Mouse (Mus musculus) CH12.LX (cell line): ENCODE measurements at regions not wholly inside any gene's neighbourhood (a gene's known extent, or its start where the extent isn't known, plus 50 kb on each side); places are given as distances from the start of the nearest gene placed in this dataset.

Experiments used
- DNase-seq: peaks from one replicate; pipeline ENCODE4 v3.0.0-alpha.2; 2013; ENCODE audit errors: extremely low read depth
- H3K27ac ChIP-seq: 2 replicates; pipeline ENCODE4 v1.5.1; 2012; ENCODE audit warnings: low read depth, mild to moderate bottlenecking, control low read depth, moderate library complexity; ENCODE audit not compliant: insufficient read depth
- H3K27me3 ChIP-seq: replicated peaks from 2 replicates; pipeline ENCODE3; 2012; ENCODE audit warnings: inconsistent platforms
- H3K36me3 ChIP-seq, 2 experiments: replicated peaks in 1 of 2; 2 replicates each; pipeline versions ENCODE3 to v1.6.1; 2012; ENCODE audit warnings: inconsistent platforms in 1 of 2, low read length in 1 of 2, mild to moderate bottlenecking in 1 of 2, mixed read lengths in 1 of 2, moderate library complexity in 1 of 2; ENCODE audit not compliant: control insufficient read depth in 1 of 2, insufficient read depth in 1 of 2
- H3K4me1 ChIP-seq, 2 experiments: 2 replicates each; pipeline ENCODE4 v1.6.1; 2012; ENCODE audit warnings: inconsistent platforms in 1 of 2, moderate library complexity in 1 of 2; ENCODE audit not compliant: insufficient read depth in 2 of 2, control insufficient read depth in 1 of 2
- H3K4me2 ChIP-seq: 2 replicates; pipeline ENCODE4 v1.6.1; 2012; ENCODE audit warnings: low read depth, mild to moderate bottlenecking, control low read depth; ENCODE audit not compliant: poor library complexity, insufficient read depth, severe bottlenecking
- H3K4me3 ChIP-seq, 3 experiments: fragments of 150-350 bp in 1 of 3; sonication (generic) in 1 of 3; replicated peaks in 1 of 3; 2 replicates each; pipeline versions ENCODE3 to v1.5.1; 2011 to 2012; ENCODE audit warnings: low read depth in 2 of 3, low read length in 2 of 3, mild to moderate bottlenecking in 2 of 3, moderate library complexity in 2 of 3, control low read depth in 1 of 3, improper control_type of control experiment in 1 of 3, inconsistent platforms in 1 of 3, mixed read lengths in 1 of 3; ENCODE audit not compliant: poor library complexity in 1 of 3
- H3K79me2 ChIP-seq: replicated peaks from 2 replicates; pipeline ENCODE4 v1.6.1; 2012; ENCODE audit warnings: mild to moderate bottlenecking, moderate library complexity; ENCODE audit not compliant: control insufficient read depth, poor library complexity, insufficient read depth, severe bottlenecking; ENCODE audit errors: extremely low read depth
- H3K9ac ChIP-seq: 2 replicates; pipeline ENCODE4 v1.6.1; 2012; ENCODE audit warnings: low read depth, mild to moderate bottlenecking, control low read depth, moderate library complexity; ENCODE audit not compliant: insufficient read depth
- H3K9me3 ChIP-seq: replicated peaks from 2 replicates; pipeline ENCODE3; 2012; ENCODE audit warnings: low read length, inconsistent platforms, mixed read lengths
- CHD1 ChIP-seq: IDR thresholded peaks from 2 replicates; pipeline ENCODE4 v1.6.1; 2012; ENCODE audit warnings: low read depth, low read length, improper control_type of control experiment, inconsistent platforms
- CHD2 ChIP-seq: IDR thresholded peaks from 2 replicates; pipeline ENCODE4 v1.6.1; 2011; ENCODE audit warnings: low read length, improper control_type of control experiment
- CTCF ChIP-seq, 2 experiments: IDR thresholded peaks in 1 of 2; conservative IDR thresholded peaks in 1 of 2; 2 replicates each; pipeline ENCODE4 v1.5.1; 2011 to 2012; ENCODE audit warnings: low read depth in 2 of 2, low read length in 2 of 2, improper control_type of control experiment in 1 of 2, inconsistent platforms in 1 of 2, mild to moderate bottlenecking in 1 of 2, moderate library complexity in 1 of 2
- ELF1 ChIP-seq: IDR thresholded peaks from 2 replicates; pipeline ENCODE4 v1.6.1; 2014; ENCODE audit warnings: low read depth, mild to moderate bottlenecking, inconsistent platforms, low read length, improper control_type of control experiment
- JUN ChIP-seq: IDR thresholded peaks from 2 replicates; pipeline ENCODE4 v1.6.1; 2011; ENCODE audit warnings: low read depth, mild to moderate bottlenecking, low read length, improper control_type of control experiment, moderate library complexity; ENCODE audit not compliant: insufficient read depth
- JUND ChIP-seq: conservative IDR thresholded peaks from 2 replicates; pipeline ENCODE4 v1.6.1; 2011; ENCODE audit warnings: low read depth, low read length, improper control_type of control experiment
- KAT2A ChIP-seq: IDR thresholded peaks from 2 replicates; pipeline ENCODE4 v1.6.1; 2012; ENCODE audit warnings: low read length, improper control_type of control experiment, inconsistent platforms; ENCODE audit not compliant: insufficient replicate concordance
- MAX ChIP-seq: IDR thresholded peaks from 2 replicates; pipeline ENCODE4 v1.6.1; 2011; ENCODE audit warnings: low read length, improper control_type of control experiment
- MXI1 ChIP-seq: IDR thresholded peaks from 2 replicates; pipeline ENCODE4 v1.6.1; 2011; ENCODE audit warnings: mild to moderate bottlenecking, low read depth, low read length, improper control_type of control experiment
- MYC ChIP-seq: IDR thresholded peaks from 2 replicates; pipeline ENCODE4 v1.6.1; 2011; ENCODE audit warnings: low read depth, mild to moderate bottlenecking, improper control_type of control experiment, low read length
- NRF1 ChIP-seq: IDR thresholded peaks from 2 replicates; pipeline ENCODE4 v1.6.1; 2014; ENCODE audit warnings: low read depth, mild to moderate bottlenecking, inconsistent platforms, low read length, improper control_type of control experiment, moderate library complexity
- POLR2AphosphoS2 ChIP-seq: IDR thresholded peaks from 2 replicates; pipeline ENCODE4 v1.6.1; 2011; ENCODE audit warnings: low read depth, low read length, improper control_type of control experiment
- SIN3A ChIP-seq: IDR thresholded peaks from 2 replicates; pipeline ENCODE4 v1.6.1; 2012; ENCODE audit warnings: low read length, improper control_type of control experiment, inconsistent platforms
- SMC3 ChIP-seq: IDR thresholded peaks from 2 replicates; pipeline ENCODE4 v1.6.1; 2011; ENCODE audit warnings: low read depth, low read length, improper control_type of control experiment
- TBP ChIP-seq: conservative IDR thresholded peaks from 2 replicates; pipeline ENCODE4 v1.6.1; 2011; ENCODE audit warnings: low read depth, low read length, improper control_type of control experiment
- TCF12 ChIP-seq: IDR thresholded peaks from 2 replicates; pipeline ENCODE4 v1.6.1; 2014; ENCODE audit warnings: low read depth, mild to moderate bottlenecking, inconsistent platforms, low read length, improper control_type of control experiment
- ZMIZ1 ChIP-seq: IDR thresholded peaks from 2 replicates; pipeline ENCODE4 v1.6.1; 2012; ENCODE audit warnings: low read depth, mild to moderate bottlenecking, inconsistent platforms, low read length, improper control_type of control experiment
- ZNF384 ChIP-seq: IDR thresholded peaks from 2 replicates; pipeline ENCODE4 v1.6.1; 2012; ENCODE audit warnings: low read depth, low read length, improper control_type of control experiment, inconsistent platforms
- dilution Hi-C: fragments of 300-500 bp; cut with MboI; formaldehyde crosslinking; loops from 2 replicates; pipeline ENCODE4 v1.14.3; 2020; ENCODE audit warnings: low sequenced_read_pairs; ENCODE audit not compliant: extremely low pct_unique_long_range_greater_than_20kb, extremely low pct_ligation_motif_present
- in situ Hi-C: fragments of 300-500 bp; cut with MboI; formaldehyde crosslinking; loops from 3 replicates; pipeline ENCODE4 v1.14.3; 2019; ENCODE audit warnings: low sequenced_read_pairs, low pct_ligation_motif_present, low pct_unique_long_range_greater_than_20kb, mixed read lengths

GRCm38 (mm10) chr11:25142226-25142625 lies 1064.4 kb downstream of the Bcl11a start:
- no peaks in the 10 kb centered on the region for H3K36me3 ChIP-seq
- no peak for DNase-seq
- H3K27ac ChIP-seq = no peak overlapping the region
- dilution Hi-C loops (no loop called here), in situ Hi-C loops (no loop called here)
- no peaks in the 10 kb centered on the region for H3K79me2 ChIP-seq
- H3K4me1 ChIP-seq = no peaks in the 10 kb centered on the region
- TF ChIP-seq POLR2AphosphoS2 = no peak
- TF ChIP-seq SIN3A = no peak
- TF ChIP-seq CHD1 = no peak
- TF ChIP-seq ELF1 = no peak
- no peak for TF ChIP-seq CTCF (conservative IDR thresholded peaks at IDR 0.05 in 1 of 2, IDR thresholded peaks at IDR 0.05 in 1 of 2; ENCODE audit: low read depth in 2 of 2, low read length in 2 of 2)
- TF ChIP-seq MAX = no peak
- no peak for TF ChIP-seq MYC
- no peak for TF ChIP-seq NRF1
- no peak for TF ChIP-seq MXI1
- no peak for TF ChIP-seq SMC3
- H3K4me2 ChIP-seq = no peak overlapping the region
- H3K4me3 ChIP-seq = no peak overlapping the region
- no peaks in the 10 kb centered on the region for H3K27me3 ChIP-seq
- H3K9me3 ChIP-seq = no peaks in the 10 kb centered on the region
- H3K9ac ChIP-seq = no peak overlapping the region

GRCm38 (mm10) chr11:25142833-25143232 lies 1065.0 kb downstream of the Bcl11a start:
- H3K27ac ChIP-seq = no peak overlapping the region
- H3K27me3 ChIP-seq = no peaks in the 10 kb centered on the region
- H3K9ac ChIP-seq = no peak overlapping the region
- H3K4me2 ChIP-seq = no peak overlapping the region
- TF ChIP-seq POLR2AphosphoS2 (no peak), JUND (no peak), SMC3 (no peak), KAT2A (no peak), NRF1 (no peak), ZMIZ1 (no peak), SIN3A (no peak), TBP (no peak), MYC (no peak), CTCF (conservative IDR thresholded peaks at IDR 0.05 in 1 of 2, IDR thresholded peaks at IDR 0.05 in 1 of 2; ENCODE audit: low read depth in 2 of 2, low read length in 2 of 2) (no peak), JUN (no peak), TCF12 (no peak), CHD2 (no peak), MAX (no peak), ZNF384 (no peak), ELF1 (no peak)
- dilution Hi-C loops (no loop called here), in situ Hi-C loops (no loop called here)
- H3K9me3 ChIP-seq = no peaks in the 10 kb centered on the region
- H3K36me3 ChIP-seq = no peaks in the 10 kb centered on the region
- no peaks in the 10 kb centered on the region for H3K79me2 ChIP-seq
- no peak for DNase-seq
- H3K4me3 ChIP-seq = no peak overlapping the region
- H3K4me1 ChIP-seq = no peaks in the 10 kb centered on the region
